Mouse (Mus musculus): ENCODE data around the gene Slamf7. TPM values are rescaled to one million over a fixed set of nuclear protein-coding genes. Genes with fewer than 3 reads are reported as not detected.

The Slamf7 gene
- total RNA-seq, 1 experiment = not detected

DNA sequence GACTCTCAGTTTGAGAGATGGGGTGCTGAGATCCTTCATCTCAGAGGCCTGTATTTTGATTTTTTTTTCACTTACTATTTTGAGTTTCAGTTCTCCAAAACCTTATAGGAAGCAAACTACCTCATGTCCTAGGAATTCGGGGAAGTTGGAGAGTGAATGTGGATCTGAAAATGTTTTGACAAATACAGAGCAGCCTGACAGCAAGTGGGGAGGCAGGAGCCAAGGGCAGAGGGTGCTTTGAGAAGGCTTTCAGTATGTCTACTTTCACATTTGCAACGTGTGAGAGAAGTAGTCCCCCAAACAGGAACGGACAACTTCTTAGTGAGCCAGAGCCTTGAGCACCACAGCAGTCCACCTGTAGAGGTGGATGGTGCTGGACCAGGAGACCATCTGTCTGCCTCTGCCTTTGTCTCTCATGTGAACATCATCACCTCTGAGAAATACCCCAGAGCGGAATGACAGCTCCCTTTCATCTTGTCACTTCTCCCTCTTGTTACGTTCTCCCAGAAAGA lies 6.3 kb downstream of the Slamf7 start:
- Histone ChIP-seq H3K27ac (ENCODE audit: insufficient read depth, low read depth, low read length, poor library complexity, severe bottlenecking) (no peak overlapping the region), H3K36me3 (ENCODE audit: control insufficient read depth, insufficient read depth, low read length, poor library complexity, severe bottlenecking) (no peaks in the 10 kb centered on the region), H3K4me3 (ENCODE audit: insufficient read depth in 1 of 2, low read depth in 1 of 2, low read length in 2 of 2, poor library complexity in 1 of 2, severe bottlenecking in 1 of 2) (no peak overlapping the region), H3K9ac (ENCODE audit: insufficient read depth, low read depth, low read length, poor library complexity, severe bottlenecking) (no peak overlapping the region), H3K9me3 (ENCODE audit: control insufficient read depth, insufficient read depth, low read depth, low read length) (no peaks in the 10 kb centered on the region), H3K4me1 (ENCODE audit: control insufficient read depth in 2 of 2, insufficient read depth in 2 of 2, low read length in 2 of 2, poor library complexity in 1 of 2) (no peaks in the 10 kb centered on the region)
- in situ Hi-C loops (cut with MboI; ENCODE audit: low sequenced_read_pairs in 2 of 2, unreplicated experiment in 2 of 2) = no loop called here
- TF ChIP-seq ZC3H11A (IDR thresholded peaks at IDR 0.05; ENCODE audit: borderline replicate concordance, low read depth, low read length) = no peak
- TF ChIP-seq HCFC1 (IDR thresholded peaks at IDR 0.05; ENCODE audit: borderline replicate concordance, insufficient read depth, low read length) = no peak
- no peak for TF ChIP-seq MAFK (IDR thresholded peaks at IDR 0.05; ENCODE audit: insufficient read depth, low read depth, low read length)
- no peak for TF ChIP-seq CHD2 (IDR thresholded peaks at IDR 0.05; ENCODE audit: low read depth, low read length)
- no peak for TF ChIP-seq ZNF384 (IDR thresholded peaks at IDR 0.05; ENCODE audit: low read depth, low read length)
- DNase-seq (ENCODE audit: low read depth, low spot score) = no peak

DNA sequence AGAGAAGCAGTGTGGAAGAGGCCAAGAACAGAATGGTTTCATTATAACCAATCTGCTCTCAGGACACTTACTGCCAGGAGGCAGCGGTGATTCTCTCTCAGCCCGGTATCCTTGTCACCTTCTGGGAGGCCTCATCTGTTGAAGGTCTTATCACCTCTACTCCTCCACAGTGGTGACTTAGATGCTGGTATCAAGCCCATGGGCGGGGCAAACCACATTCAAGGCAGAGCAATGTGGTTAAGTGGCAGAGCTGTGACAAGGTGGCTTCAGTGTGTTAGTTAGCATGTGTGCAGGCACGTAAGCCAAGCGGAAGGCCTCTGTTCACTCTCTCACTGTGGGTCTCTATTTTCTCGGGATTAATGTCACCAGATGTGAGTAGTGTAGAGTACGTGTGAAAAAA lies 9.2 kb downstream of the Slamf7 start:
- no peak for DNase-seq (ENCODE audit: low read depth, low spot score)
- TF ChIP-seq ZNF384 (IDR thresholded peaks at IDR 0.05; ENCODE audit: low read depth, low read length) (no peak), ZC3H11A (IDR thresholded peaks at IDR 0.05; ENCODE audit: borderline replicate concordance, low read depth, low read length) (no peak), MAFK (IDR thresholded peaks at IDR 0.05; ENCODE audit: insufficient read depth, low read depth, low read length) (no peak), HCFC1 (IDR thresholded peaks at IDR 0.05; ENCODE audit: borderline replicate concordance, insufficient read depth, low read length) (no peak), CHD2 (IDR thresholded peaks at IDR 0.05; ENCODE audit: low read depth, low read length) (no peak)
- Histone ChIP-seq H3K9ac (ENCODE audit: insufficient read depth, low read depth, low read length, poor library complexity, severe bottlenecking) (no peak overlapping the region), H3K36me3 (ENCODE audit: control insufficient read depth, insufficient read depth, low read length, poor library complexity, severe bottlenecking) (no peaks in the 10 kb centered on the region), H3K4me3 (ENCODE audit: insufficient read depth in 1 of 2, low read depth in 1 of 2, low read length in 2 of 2, poor library complexity in 1 of 2, severe bottlenecking in 1 of 2) (no peak overlapping the region), H3K9me3 (ENCODE audit: control insufficient read depth, insufficient read depth, low read depth, low read length) (no peaks in the 10 kb centered on the region), H3K4me1 (ENCODE audit: control insufficient read depth in 2 of 2, insufficient read depth in 2 of 2, low read length in 2 of 2, poor library complexity in 1 of 2) (no peaks in the 10 kb centered on the region), H3K27ac (ENCODE audit: insufficient read depth, low read depth, low read length, poor library complexity, severe bottlenecking) (no peak overlapping the region)
- in situ Hi-C loops (cut with MboI; ENCODE audit: low sequenced_read_pairs in 2 of 2, unreplicated experiment in 2 of 2) = no loop called here

DNA sequence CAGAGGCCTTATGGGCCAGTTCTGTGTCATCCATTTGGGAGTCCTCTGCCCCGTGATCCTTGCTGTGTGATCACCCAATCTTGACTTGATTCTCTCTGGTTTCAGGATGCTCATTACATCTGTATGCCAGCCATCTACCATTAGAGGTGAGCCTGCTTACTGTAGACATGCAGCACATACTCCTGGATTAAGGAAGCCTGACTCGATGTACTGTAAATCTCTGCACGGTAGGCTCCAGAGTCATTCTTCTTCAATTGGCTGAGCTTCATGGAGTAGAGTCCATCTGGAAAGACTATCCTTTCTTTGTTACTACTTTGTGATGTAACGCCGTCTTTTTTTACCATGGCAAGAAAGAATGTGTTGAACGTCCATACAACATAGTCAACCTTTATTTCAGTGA lies 12.0 kb downstream of the Slamf7 start:
- no peaks in the 10 kb centered on the region for H3K36me3 ChIP-seq (ENCODE audit: control insufficient read depth, insufficient read depth, low read length, poor library complexity, severe bottlenecking)
- no peak for TF ChIP-seq CHD2 (IDR thresholded peaks at IDR 0.05; ENCODE audit: low read depth, low read length)
- no peak for TF ChIP-seq ZNF384 (IDR thresholded peaks at IDR 0.05; ENCODE audit: low read depth, low read length)
- no peak for TF ChIP-seq ZC3H11A (IDR thresholded peaks at IDR 0.05; ENCODE audit: borderline replicate concordance, low read depth, low read length)
- TF ChIP-seq HCFC1 (IDR thresholded peaks at IDR 0.05; ENCODE audit: borderline replicate concordance, insufficient read depth, low read length) = no peak
- TF ChIP-seq MAFK (IDR thresholded peaks at IDR 0.05; ENCODE audit: insufficient read depth, low read depth, low read length) = no peak
- H3K9me3 ChIP-seq (ENCODE audit: control insufficient read depth, insufficient read depth, low read depth, low read length) = no peaks in the 10 kb centered on the region
- DNase-seq (ENCODE audit: low read depth, low spot score) = no peak
- no peak overlapping the region for H3K4me3 ChIP-seq (ENCODE audit: insufficient read depth in 1 of 2, low read depth in 1 of 2, low read length in 2 of 2, poor library complexity in 1 of 2, severe bottlenecking in 1 of 2)
- no peak overlapping the region for H3K27ac ChIP-seq (ENCODE audit: insufficient read depth, low read depth, low read length, poor library complexity, severe bottlenecking)
- H3K4me1 ChIP-seq (ENCODE audit: control insufficient read depth in 2 of 2, insufficient read depth in 2 of 2, low read length in 2 of 2, poor library complexity in 1 of 2) = no peaks in the 10 kb centered on the region
- H3K9ac ChIP-seq (ENCODE audit: insufficient read depth, low read depth, low read length, poor library complexity, severe bottlenecking) = no peak overlapping the region
- in situ Hi-C loops (cut with MboI; ENCODE audit: low sequenced_read_pairs in 2 of 2, unreplicated experiment in 2 of 2) = no loop called here

DNA sequence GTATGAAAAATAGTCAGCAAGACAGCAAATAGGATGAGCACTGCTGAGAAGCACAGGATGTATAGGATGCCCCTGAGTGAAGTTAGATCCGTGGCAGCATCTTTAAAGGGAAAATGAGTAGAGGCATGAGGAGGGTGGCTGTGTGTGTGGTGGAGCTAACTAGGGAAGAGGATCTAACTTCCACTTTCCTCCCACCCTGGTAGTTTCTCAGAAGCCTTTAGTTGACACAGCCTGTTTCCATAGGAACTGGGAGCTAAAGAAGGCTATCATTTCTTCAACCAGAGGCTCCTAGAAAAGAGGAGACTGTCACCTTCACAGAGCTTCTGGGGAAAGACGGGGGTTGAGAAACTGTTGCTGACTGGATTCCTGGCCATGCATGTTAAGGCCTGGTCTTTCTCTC lies 14.1 kb downstream of the Slamf7 start:
- H3K27ac ChIP-seq (ENCODE audit: insufficient read depth, low read depth, low read length, poor library complexity, severe bottlenecking) = no peak overlapping the region
- DNase-seq (ENCODE audit: low read depth, low spot score) = no peak
- no peaks in the 10 kb centered on the region for H3K4me1 ChIP-seq (ENCODE audit: control insufficient read depth in 2 of 2, insufficient read depth in 2 of 2, low read length in 2 of 2, poor library complexity in 1 of 2)
- H3K4me3 ChIP-seq (ENCODE audit: insufficient read depth in 1 of 2, low read depth in 1 of 2, low read length in 2 of 2, poor library complexity in 1 of 2, severe bottlenecking in 1 of 2) = no peak overlapping the region
- no peaks in the 10 kb centered on the region for H3K9me3 ChIP-seq (ENCODE audit: control insufficient read depth, insufficient read depth, low read depth, low read length)
- in situ Hi-C loops (cut with MboI; ENCODE audit: low sequenced_read_pairs in 2 of 2, unreplicated experiment in 2 of 2) = no loop called here
- no peak for TF ChIP-seq CHD2 (IDR thresholded peaks at IDR 0.05; ENCODE audit: low read depth, low read length)
- no peak for TF ChIP-seq ZNF384 (IDR thresholded peaks at IDR 0.05; ENCODE audit: low read depth, low read length)
- TF ChIP-seq HCFC1 (IDR thresholded peaks at IDR 0.05; ENCODE audit: borderline replicate concordance, insufficient read depth, low read length) = no peak
- TF ChIP-seq MAFK (IDR thresholded peaks at IDR 0.05; ENCODE audit: insufficient read depth, low read depth, low read length) = no peak
- no peak for TF ChIP-seq ZC3H11A (IDR thresholded peaks at IDR 0.05; ENCODE audit: borderline replicate concordance, low read depth, low read length)
- H3K9ac ChIP-seq (ENCODE audit: insufficient read depth, low read depth, low read length, poor library complexity, severe bottlenecking) = no peak overlapping the region
- H3K36me3 ChIP-seq (ENCODE audit: control insufficient read depth, insufficient read depth, low read length, poor library complexity, severe bottlenecking) = no peaks in the 10 kb centered on the region

DNA sequence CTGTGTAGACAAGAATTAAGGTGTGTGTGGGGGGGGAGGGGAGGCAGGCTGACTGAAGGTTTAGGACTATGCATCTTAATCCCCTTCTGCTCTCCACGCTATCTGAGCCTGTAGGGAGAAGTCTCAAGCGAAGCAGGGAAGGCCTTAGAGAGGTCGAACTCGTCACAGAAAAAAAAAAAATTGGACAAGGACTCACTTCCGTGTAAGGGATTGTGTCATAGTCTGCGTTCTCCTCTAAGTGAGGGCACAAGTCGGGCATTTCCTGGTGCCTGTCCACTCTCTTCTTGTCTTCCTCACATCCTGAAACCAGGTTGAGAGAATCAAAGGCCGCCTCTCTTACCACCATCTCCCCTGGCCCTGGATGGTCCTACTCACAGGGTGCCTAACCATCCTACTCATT lies 15.7 kb downstream of the Slamf7 start:
- Histone ChIP-seq H3K4me1 (ENCODE audit: control insufficient read depth in 2 of 2, insufficient read depth in 2 of 2, low read length in 2 of 2, poor library complexity in 1 of 2) (no peaks in the 10 kb centered on the region), H3K4me3 (ENCODE audit: insufficient read depth in 1 of 2, low read depth in 1 of 2, low read length in 2 of 2, poor library complexity in 1 of 2, severe bottlenecking in 1 of 2) (no peak overlapping the region), H3K9me3 (ENCODE audit: control insufficient read depth, insufficient read depth, low read depth, low read length) (no peaks in the 10 kb centered on the region), H3K9ac (ENCODE audit: insufficient read depth, low read depth, low read length, poor library complexity, severe bottlenecking) (no peak overlapping the region), H3K36me3 (ENCODE audit: control insufficient read depth, insufficient read depth, low read length, poor library complexity, severe bottlenecking) (no peaks in the 10 kb centered on the region), H3K27ac (ENCODE audit: insufficient read depth, low read depth, low read length, poor library complexity, severe bottlenecking) (no peak overlapping the region)
- in situ Hi-C loops (cut with MboI; ENCODE audit: low sequenced_read_pairs in 2 of 2, unreplicated experiment in 2 of 2) = no loop called here
- DNase-seq (ENCODE audit: low read depth, low spot score) = no peak
- TF ChIP-seq ZC3H11A (IDR thresholded peaks at IDR 0.05; ENCODE audit: borderline replicate concordance, low read depth, low read length) (no peak), MAFK (IDR thresholded peaks at IDR 0.05; ENCODE audit: insufficient read depth, low read depth, low read length) (no peak), CHD2 (IDR thresholded peaks at IDR 0.05; ENCODE audit: low read depth, low read length) (no peak), HCFC1 (IDR thresholded peaks at IDR 0.05; ENCODE audit: borderline replicate concordance, insufficient read depth, low read length) (no peak), ZNF384 (IDR thresholded peaks at IDR 0.05; ENCODE audit: low read depth, low read length) (no peak)

Measured in ES-E14 (cell line).